Mouse (Mus musculus): ENCODE data around the gene Galnt17.

Gene Galnt17

DNA sequence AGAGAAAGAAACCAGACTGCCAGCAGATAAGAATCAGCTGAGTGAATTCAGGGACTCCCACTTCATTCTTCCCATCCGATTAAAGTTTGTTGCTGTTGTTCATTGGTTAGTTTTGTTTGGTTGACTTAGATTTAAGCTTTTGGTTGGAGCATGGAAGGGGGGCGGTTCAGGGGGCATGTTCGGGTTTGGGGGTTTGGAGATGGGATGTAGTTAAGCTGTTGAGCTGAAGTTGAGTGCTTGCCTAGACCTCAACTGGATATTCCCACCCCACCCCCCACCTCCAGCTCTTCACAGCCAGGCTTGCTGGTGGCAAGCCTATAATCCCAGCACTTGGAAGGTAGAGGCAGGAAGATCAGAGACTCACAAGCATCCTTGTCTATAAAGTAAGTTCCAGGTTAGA lies at the start of gene Galnt17:
Galnt17 (minus strand) TSS at position 101 of the 400 bp plus-strand sequence.
- DNase-seq = no peak

DNA sequence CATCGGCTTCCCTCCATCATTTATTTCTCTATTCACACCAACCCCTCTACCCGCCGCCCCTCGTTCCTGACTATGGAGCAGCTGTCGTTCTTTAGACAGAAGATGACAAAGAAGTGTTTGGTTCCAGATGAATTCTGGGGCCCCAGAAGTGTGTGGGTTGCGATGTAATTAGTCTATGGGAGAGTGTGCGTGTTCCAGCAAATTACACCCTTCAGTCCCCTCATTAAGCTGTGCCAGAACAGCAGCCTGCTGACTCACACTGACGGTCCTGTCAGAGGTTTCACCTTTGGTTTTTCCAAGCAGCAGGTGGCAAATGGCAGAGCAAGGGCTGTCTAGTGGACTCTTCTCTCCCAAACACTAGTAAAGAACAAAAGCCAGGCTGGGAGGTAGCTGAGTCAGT lies 26.2 kb upstream of the Galnt17 start:
- DNase-seq = no peak

DNA sequence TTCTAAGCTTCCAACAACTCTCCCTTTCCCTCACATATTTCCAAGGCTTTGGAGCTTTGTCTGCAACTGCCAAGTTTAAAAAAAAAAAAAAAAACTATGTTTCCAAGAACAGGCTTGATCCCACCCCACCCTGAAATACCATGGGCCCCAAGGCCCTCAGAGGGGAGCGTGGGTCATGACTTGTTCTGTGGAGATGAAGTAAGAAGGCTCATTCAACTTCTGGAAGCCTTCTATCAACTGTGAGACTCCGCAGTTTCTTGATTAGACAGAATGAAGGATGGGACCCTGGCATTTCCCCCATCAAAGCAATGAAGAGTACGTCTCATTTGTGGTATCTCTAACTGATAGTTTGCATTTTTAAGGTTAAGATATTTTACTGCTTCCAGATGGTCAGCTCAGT lies 13.0 kb upstream of the Galnt17 start:
- DNase-seq = no peak

DNA sequence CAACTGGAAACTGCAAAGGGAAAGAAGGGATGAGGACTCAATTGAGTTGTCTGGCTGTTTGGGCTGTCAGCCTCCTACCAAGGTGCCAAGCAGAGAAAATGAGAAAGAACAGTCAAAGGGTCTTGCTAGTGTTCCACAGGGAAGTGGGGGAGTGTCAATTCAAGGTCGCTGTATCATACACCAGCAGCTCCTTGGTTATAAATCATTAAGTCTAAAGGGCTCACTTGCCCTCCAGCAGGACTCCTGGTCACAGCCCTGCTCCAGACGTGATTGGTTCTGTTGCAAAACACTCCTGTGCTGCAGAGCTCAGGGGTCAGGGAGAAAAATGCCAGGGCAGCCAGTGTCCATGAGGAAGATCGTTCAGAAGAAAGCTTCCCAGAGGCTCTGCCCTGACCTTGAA lies 11.3 kb upstream of the Galnt17 start:
- DNase-seq = peak in 1 of 2 experiments; percentile 1

DNA sequence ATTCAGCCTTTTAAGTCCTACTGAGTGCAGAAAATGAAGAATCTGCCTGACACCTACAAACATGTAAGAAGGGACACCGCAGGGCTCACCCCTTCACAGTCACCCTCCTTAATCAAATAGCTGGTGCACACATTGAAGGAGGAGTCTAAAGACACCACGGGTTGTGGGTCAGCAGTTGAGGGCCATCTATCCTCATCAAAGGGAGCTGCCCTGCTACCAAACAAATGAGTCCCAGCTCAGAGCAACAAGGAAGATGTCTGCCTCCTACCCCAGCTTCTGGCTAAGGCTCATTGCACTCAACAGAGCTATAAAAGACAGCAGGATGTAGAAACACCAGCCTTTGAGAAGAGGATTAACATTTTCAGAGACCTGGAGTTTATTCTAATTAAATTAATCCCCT lies 10.8 kb upstream of the Galnt17 start:
- no peak for DNase-seq

DNA sequence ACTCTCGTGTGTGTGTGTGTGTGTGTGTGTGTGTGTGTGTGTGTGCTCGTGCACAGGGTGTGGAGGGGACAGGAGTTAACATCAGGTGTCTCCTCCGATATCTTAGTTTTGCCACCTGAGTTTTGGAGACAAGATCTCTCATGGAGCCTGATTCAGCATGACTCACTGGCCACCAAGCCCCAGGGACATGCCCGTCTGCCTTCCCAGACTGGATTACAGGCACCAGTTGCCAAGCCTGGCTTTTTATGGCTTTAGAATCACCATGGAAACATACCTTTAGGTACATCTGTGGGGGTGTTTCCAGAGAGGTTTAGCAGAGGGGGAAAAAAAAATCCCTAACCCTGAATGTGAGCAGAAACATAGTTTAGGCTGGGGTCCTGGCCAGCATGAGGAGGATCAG lies 6.7 kb upstream of the Galnt17 start:
- no peak for DNase-seq

DNA sequence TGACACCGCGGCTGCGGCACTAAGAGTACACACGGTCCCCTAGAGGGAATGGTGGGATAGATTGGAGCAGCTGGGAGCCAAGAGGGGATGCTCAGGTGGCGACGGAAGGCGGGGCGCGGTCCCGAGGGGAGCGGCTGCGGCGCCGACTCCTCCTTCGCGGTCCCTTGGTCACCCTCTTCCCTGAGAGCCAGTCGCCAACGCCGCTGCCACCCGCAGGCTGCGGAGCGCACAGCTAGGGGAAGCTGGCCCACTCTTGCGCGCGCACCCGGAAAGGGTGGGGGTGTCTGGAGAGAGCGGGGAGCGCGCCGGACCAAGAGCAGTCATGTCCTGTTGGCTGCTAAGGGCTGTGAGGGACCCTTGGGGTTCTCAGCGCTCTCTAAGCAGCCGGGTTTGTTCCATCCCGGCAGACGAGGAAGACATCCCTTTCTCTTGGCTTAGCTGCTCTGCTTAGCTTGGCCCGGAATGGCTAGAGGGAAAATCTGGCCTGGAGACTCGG lies 593 bp downstream of the Galnt17 start:
- DNase-seq = peak; percentile 12 to 39

DNA sequence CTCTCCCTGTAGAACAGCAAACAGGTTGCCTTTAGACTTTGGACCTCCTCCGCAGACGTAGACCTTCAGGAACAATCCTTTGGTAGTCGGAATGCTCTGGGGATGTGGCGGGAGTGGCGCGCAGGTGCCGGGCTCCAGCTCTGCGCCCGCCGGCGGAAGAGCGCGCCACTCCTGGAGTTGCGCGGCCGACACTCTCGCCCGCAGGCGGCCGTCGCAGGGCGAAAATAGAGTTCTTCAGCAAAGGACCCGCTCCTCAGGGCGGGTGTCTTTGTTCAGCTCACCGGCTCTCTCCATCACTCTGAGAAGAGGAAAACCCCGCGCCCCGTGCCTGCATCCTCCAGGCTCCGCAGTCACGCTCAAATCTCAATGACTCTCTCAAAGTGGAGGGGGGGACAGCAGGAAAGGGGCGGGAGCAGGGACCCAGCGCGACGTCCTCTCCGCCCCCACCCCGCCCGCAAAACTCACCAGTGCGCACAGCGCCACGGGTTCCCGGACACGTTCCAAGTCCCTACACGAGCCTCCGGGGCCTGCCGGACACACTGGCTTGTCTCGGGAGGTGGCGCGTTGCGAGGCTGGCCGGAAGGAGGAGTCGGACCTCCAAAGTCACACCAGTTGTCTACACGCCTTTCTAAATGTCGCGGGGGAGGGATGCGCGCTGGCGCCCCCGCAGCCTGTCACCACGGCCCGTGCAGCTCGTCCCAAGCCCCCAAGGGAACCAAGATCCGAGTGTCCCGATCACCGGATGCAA lies 1.2 kb downstream of the Galnt17 start:
- DNase-seq = peak in 1 of 2 experiments; percentile 33

DNA sequence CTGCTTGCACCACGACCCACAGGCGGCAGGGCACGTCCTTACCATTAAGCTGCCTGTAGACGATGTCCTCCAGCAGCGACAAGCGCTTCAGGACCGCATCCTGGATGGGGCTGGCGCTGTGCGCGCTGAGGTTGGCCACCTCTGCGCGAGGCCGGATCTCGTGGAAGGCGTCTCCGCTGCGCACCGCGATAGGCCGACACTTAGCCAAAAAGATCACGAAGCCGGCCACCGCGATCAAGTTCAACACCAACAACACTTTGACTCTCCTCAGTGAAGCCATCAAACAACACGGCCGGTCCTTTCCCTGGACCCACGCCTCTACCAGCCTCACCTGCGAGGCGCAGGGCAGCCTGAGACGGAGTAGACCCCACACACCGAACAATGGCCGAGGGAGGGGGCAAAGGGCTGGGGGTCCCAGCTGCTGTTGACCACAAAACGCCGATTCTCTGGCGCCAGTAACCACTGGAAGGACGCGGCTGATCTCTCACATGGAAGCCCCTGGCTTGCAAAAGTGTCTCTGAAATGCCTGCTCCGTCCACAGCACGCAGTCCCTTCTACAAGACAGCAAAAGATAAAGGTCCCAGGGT lies 1.9 kb downstream of the Galnt17 start:
- DNase-seq = no peak

DNA sequence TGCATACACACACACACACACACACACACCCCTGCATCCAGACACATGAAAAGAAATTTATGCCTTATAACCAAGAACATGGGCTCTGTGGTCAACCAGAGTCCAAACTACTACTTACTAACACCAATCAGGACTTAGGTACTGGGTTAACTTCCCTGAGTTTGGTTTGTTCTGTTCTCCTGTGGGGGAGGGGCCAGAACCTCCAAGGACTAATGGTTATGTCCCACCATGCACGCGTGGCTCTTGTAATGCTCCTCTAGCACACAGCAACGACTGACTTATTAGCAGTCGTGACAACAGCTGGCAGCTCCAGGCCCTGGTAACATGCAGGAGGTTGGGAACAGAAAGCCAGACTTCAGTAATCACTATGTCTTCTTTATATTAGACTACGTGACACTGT lies 3.1 kb downstream of the Galnt17 start:
- no peak for DNase-seq

DNA sequence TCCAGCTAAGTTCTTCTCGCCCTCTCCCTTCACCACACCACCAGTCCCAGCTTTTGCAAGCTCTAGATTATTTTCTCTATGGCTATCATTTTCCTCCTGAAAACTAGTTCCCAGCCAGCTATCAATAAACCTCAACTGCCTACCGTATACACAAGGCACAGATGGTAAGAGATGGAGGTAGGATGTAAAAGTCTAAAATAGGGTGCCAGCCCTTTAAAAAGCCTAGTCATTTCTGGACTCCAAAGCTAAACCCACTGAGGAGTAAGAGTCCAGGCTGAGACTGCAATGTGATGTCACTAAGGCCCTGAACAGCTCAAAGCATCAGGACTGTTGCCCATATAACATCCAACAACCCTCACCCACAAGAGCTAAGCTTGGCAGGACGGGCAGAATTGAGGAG lies 6.8 kb downstream of the Galnt17 start:
- no peak for DNase-seq

DNA sequence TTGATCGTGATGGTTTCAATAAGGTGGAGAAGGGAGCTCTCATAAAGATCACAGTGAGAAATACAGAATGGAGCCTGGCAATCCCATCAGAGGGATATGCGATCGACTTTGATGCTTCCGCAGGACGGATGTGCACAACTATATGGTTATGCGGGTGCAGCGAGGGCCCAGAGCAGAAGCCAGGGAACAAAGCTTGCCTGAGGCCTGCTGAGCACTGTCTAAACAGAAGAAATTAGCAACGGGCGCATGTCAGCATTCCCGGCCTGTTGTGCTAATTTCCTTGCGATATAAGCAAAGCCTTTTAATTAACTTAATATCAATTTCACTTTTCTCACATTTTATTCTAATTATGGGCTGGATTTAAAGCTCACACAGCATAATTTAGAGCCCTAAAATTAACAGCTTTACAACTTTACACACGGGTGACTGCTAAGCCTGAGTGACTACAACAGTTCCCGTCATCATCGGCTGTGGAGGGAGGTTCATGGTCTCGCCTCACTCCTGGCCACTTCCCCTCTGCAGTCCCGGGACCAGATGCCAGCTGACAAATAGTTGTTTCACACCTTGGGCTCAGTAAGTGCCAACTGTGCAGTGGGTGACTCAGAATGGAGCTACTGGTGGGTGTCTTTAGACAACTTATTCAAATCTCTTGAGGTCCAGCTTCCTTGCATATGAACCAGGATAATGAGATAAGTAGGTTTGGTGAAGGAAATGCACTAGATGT lies 14.4 kb downstream of the Galnt17 start:
- DNase-seq = no peak

DNA sequence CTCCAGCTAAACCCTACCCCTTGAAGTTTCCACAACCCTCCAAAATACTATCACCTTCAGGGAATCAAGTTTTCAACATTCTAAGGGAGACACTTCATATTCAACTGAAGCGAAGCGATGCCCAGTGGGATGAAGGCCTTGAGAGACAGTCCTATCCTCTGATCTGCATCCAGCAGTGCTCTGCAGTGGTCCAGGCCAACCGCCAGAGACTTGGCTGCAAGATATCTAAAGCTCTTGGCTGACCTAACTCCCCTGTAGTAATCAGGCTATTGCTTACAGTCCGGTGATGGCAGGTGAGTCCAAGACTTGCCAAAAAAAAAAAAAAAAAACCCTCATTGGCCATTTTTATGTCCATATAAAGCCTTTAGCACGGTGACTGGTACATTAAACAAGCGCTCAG lies 21.2 kb downstream of the Galnt17 start:
- DNase-seq = no peak

DNA sequence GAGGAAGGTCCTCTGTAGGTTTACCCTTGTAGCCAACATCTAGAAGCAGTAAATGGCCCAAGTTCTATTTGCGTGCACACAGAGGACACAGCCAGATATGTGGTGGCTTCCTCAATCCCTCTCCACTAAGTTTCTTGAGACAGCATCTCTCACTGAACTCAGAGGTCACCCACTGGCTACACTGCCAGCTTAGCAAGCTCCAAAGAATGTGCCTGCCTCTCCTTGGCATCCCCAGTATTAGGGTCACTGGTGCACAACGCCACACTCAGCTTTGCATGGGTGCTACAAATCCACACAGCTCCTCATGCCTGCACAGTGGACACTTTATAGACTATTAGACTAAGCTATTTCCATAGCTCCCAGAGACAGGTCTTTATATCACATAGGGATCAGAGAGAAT lies 21.6 kb downstream of the Galnt17 start:
- DNase-seq = no peak

DNA sequence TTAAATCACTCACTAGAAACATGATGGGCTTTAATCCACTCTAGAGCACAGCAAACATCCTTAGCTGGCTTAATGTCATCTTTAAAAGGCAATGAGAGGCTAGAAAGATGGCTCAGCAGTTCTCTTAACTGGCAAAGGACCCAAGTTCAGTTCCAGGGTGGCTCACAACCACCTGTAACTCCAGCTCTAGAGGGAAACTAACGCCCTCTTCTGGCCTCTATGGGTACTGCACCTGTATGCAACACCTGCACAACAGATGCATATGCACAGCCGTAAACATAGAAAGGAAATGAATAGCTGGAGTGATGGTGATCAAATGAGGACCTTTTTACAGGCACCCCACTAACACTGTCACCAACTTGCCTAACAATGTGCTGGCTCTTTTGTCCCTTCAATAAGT lies 27.9 kb downstream of the Galnt17 start:
- peak in 1 of 2 experiments; percentile 7 for DNase-seq

DNA sequence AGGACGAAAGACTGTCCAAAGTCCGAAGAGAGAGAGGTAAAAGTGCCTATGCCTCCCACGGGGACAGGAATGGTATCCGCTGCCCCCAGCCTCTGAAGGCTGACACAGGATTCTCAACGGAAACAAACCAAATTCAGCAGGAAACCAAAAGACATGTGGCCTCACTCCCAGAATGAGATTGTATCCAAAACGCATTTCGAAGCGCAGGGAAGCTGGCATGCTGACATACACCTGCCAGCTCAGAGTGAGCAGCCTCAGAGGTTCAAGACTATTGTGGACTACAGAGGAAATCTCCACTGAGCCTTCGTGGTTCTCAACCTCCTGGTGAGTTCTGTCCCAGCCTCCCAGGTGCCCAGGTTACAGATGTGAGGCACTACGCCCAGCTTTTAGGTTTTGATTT lies 29.0 kb downstream of the Galnt17 start:
- no peak for DNase-seq

DNA sequence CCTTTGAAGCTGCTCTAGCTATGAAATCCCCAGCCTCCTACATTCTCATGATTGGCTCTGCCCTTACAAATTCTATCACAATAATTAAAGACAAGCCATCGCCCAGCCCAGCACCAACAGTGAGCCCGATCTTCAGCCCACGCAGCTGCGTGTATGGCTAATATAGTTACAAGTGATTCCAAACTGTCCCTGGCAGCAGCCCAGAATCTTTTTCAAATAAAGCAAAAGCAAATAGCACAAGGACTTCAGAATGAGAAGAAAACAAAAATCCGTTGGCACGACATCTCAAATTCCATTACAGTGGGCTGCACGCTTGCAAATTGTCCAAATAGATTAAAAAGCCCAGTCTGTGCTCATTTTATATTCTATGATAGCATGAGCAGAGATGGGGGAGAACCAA lies 31.1 kb downstream of the Galnt17 start:
- no peak for DNase-seq

DNA sequence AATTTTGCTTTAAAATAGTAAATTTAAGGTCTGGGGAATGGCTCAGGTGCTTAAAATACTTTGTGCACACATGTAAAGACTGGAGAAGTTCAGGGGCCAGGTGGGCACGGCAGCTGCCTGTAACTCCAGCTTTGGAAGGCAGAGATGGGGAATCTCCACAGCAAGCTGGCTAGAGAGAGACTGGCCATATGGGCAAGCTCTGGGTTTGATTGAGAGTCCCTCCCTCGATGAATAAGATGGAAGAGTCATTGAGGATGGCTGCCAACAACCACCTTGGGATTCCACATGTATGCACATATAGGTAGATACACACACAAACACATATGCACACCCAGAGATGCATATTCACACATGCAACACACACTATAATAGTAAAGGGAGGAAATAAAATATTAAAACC lies 42.0 kb downstream of the Galnt17 start:
- no peak for DNase-seq

DNA sequence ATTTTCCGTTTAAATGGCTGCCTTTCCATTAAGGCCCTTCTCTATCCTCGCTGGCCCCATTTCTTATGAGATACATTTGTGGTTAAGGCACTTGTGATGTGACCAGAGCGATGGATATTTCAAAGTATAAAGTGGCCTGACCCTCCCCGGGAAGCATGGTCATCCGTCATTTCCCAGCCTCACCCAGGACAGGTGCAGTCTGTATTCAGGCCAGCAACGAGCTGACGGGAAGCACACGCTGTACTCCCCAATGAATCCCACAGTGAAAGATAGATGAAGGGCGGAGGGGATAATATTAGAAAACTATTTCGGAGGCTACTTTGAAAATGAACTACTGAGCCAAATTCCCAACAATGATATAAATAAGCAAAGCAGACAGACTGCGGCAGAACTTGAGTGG lies 44.2 kb downstream of the Galnt17 start:
- DNase-seq = no peak

DNA sequence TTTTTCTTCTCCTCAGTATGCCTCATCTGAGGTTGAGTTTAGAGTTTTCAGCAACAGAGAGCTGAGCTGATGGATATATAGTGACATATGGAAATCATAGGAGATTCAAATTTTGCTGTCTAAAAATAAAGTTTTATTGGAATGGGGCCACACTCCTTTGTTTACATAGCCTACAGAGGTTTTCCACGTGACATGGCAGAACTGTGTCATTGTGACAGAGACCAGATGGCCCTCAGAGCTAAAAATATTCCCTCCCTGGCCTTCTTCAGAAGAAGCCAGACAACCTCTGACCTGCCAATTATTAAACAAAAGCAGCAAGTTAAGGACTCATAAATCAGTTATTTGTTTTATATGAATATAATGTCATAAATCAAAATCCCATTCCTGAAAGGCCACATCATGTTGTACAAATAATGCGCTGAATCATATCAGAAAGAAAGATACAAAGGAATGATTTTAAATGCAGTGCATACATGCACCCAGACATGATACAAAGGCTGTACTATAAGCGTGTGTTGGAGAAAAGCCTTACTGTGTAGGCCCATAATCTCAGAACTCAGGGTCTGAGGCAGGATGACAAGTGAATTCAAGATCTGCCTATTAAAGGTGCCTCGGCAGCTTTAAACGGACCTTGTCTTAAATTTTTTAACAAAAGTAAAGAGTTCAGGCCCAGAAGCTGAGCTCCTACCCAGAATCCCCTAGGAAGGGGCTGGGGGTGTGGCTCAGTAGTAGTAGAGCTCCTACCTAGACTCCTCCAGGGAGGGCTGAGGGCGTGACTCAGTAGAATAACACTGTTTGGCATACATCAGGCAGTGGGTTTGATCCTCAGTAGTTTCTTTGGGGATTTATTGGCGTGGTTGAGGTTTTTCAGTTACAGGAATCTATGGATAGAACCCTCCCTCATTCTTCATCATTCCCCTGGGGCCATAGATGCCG lies 57.3 kb downstream of the Galnt17 start:
- peak; percentile 15 to 41 for DNase-seq

DNA sequence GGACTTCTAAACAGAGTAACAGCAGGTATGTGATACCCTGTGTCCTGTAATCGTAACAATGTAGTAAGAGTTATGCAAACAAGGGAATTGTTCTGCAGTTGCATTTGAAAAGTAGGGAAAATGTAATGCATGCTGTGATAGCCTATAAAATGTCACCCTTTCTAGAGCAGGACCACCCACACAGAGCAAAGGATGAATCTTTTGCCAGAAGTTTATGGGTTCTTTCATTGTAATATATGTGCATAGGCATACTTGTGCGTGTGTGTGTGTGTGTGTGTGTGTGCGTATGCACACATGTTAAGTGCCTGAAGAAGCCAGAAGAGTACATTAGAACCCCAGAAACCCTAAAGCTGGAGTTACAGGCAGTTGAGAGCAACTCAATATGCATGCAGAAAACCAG lies 59.9 kb downstream of the Galnt17 start:
- no peak for DNase-seq

DNA sequence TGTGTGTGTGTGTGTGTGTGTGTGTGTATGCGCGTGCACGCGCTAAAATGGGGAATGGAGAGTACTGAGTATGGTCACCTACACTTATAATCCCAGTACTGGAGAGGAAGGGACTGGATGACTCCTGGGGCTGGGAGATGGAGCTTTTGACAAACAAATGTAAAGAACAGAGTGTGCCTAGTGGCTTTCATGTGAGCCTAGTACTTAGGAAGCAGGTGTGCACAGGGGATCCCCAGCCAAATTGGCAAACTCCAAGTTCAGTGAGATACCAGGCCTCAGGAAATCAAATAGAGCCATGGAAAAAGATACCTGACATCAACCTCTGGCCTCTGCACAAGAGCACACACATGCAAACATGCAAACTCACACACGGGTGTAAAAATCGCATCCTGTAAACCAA lies 61.7 kb downstream of the Galnt17 start:
- no peak for DNase-seq

DNA sequence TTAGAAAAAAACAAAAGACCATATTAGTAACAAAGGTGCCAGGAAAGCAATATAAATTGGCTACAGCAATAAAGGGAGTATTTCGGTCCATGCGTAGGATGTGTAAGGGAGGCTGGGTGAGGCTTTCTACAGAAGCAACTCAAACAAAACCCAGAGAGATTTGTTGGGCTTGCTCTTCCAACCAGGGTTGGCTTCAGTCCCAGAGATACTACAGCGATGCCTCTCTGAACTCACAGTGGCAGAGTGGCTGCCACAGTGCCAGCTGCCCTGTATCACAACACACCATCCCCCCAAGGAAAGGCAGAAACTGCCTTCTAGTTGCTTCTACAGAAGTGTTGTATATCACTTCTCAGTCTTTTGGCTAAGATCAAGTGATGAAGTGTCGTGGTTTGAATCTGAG lies 66.6 kb downstream of the Galnt17 start:
- DNase-seq = no peak

All from kidney, postnatal 36 days (tissue).